Mouse (Mus musculus) kidney, embryonic 14.5 days (tissue): ENCODE data around the gene Hist1h3d. TPM values are rescaled to one million over a fixed set of nuclear protein-coding genes. Genes with fewer than 3 reads are reported as not detected.
A peak's percentile ranks its signal among the peaks of the same experiment; 100 is the strongest.
"Not testable (repeated sequence)": the region's sequence is repeated elsewhere in the genome, so short reads cannot be mapped to it uniquely, and the experiment has no call there.

ENCODE experiments used
- ATAC-seq: fragments of 200-750 bp; cut with Nextera tagmentation; 2 replicates; pipeline ENCODE4 v1.8.0; 2017; ENCODE audit warnings: moderate number of reproducible peaks, mild to moderate bottlenecking, moderate TSS enrichment, moderate library complexity; ENCODE audit not compliant: low FRiP score, low TSS enrichment
- H3K27ac ChIP-seq: fragments of 300-500 bp; sonication (generic); 2 replicates; pipeline ENCODE4 v1.5.1; 2014; ENCODE audit warnings: low read depth, mild to moderate bottlenecking, low read length, moderate library complexity, mixed read lengths
- H3K27me3 ChIP-seq: fragments of 300-500 bp; sonication (generic); 2 replicates; pipeline ENCODE4 v1.6.1; 2014; ENCODE audit warnings: mild to moderate bottlenecking, low read length; ENCODE audit not compliant: control insufficient read depth, insufficient read depth
- H3K36me3 ChIP-seq: fragments of 300-500 bp; sonication (generic); 2 replicates; pipeline ENCODE4 v1.6.1; 2014; ENCODE audit warnings: low read length, mixed read lengths; ENCODE audit not compliant: control insufficient read depth, insufficient read depth
- H3K4me1 ChIP-seq: fragments of 300-500 bp; sonication (generic); 2 replicates; pipeline ENCODE4 v1.6.1; 2014; ENCODE audit warnings: low read length, mixed read lengths; ENCODE audit not compliant: control insufficient read depth, insufficient read depth
- H3K4me2 ChIP-seq: fragments of 300-500 bp; sonication (generic); replicated peaks from 2 replicates; pipeline ENCODE4 v1.6.1; 2014; ENCODE audit warnings: low read depth, mild to moderate bottlenecking, low read length
- H3K4me3 ChIP-seq: fragments of 300-500 bp; sonication (generic); 2 replicates; pipeline ENCODE4 v1.5.1; 2014; ENCODE audit warnings: mild to moderate bottlenecking, low read length
- H3K9ac ChIP-seq: fragments of 300-500 bp; sonication (generic); 2 replicates; pipeline ENCODE4 v1.6.1; 2014; ENCODE audit warnings: low read depth, mild to moderate bottlenecking, low read length, moderate library complexity
- H3K9me3 ChIP-seq: fragments of 300-500 bp; sonication (generic); 2 replicates; pipeline ENCODE4 v1.6.1; 2016; ENCODE audit warnings: low read length; ENCODE audit not compliant: control insufficient read depth
- WGBS: fragments of 180-500 bp; shearing (Covaris S2); extraction: QIAGEN DNeasy Blood & Tissue Kit; methylation state at CpG from one replicate; pipeline ENCODE4 v1.1.7; 2014; 5-methylcytosine and 5-hydroxymethylcytosine counted together
- polyA plus RNA-seq: library from polyadenylated mRNA; unstranded; fragments of >200 nt; fragmentation: Nextera tagmentation; extraction: Ambion mirVana; gene quantifications from 2 replicates; pipeline ENCODE4 v1.2.1, GENCODE M21; 2014

Gene Hist1h3d
- polyA plus RNA-seq, 1 experiment from 2014 or later: 12.0 TPM

GRCm38 (mm10) chr13:23551146-23551834, 24.3 kb upstream of the Hist1h3d start, which contains the start of gene Hist1h4f:
Gene Hist1h4f, minus strand, starts transcription at chr13:23551648.
- under 1% methylated on average over 45 of the region's 47 CpGs for WGBS
- Histone ChIP-seq H3K27ac (peak within 1 kb of the TSS; percentile 90), H3K4me3 (peak within 1 kb of the TSS; percentile 42), H3K4me2 (peak within 1 kb of the TSS; percentile 55), H3K9ac (peak within 1 kb of the TSS; percentile 55)
- not testable (repeated sequence) for H3K9me3 ChIP-seq, H3K4me1 ChIP-seq, H3K36me3 ChIP-seq, H3K27me3 ChIP-seq
- ATAC-seq: peak; percentile 88

- Histone ChIP-seq H3K9me3 (no peaks in the 10 kb centered on the region), H3K27me3 (no peaks in the 10 kb centered on the region), H3K36me3 (no peaks in the 10 kb centered on the region), H3K9ac (peak overlapping the region; percentile 55; the same call in 1 of the 2 replicates), H3K4me1 (peaks cover 13% of the 10 kb centered on the region; the same call in 1 of the 2 replicates), H3K4me2 (peak overlapping the region; percentile 55), H3K27ac (peak overlapping the region; percentile 90), H3K4me3 (peak overlapping the region; percentile 42)
- WGBS: 54% methylated on average over 8 of the region's 8 CpGs
- no peak for ATAC-seq
Observed at GRCm38 (mm10) chr13:23551931-23552914, 23.3 kb upstream of the Hist1h3d start.

GRCm38 (mm10) chr13:23552962-23553361, 22.6 kb upstream of the Hist1h3d start, which contains the start of gene Hist1h1d:
Gene Hist1h1d, plus strand, starts transcription at chr13:23553262.
- no peaks in the 10 kb centered on the region for H3K27me3 ChIP-seq
- H3K4me1 ChIP-seq: peaks cover 13% of the 10 kb centered on the region; the same call in 1 of the 2 replicates
- ATAC-seq: no peak
- peak within 1 kb of the TSS; percentile 100 for H3K27ac ChIP-seq
- H3K4me2 ChIP-seq: peak within 1 kb of the TSS; percentile 55
- no peaks in the 10 kb centered on the region for H3K36me3 ChIP-seq
- no peaks in the 10 kb centered on the region for H3K9me3 ChIP-seq
- peak within 1 kb of the TSS; percentile 55; the same call in 1 of the 2 replicates for H3K9ac ChIP-seq
- no peak within 1 kb of the TSS for H3K4me3 ChIP-seq

- H3K4me2 ChIP-seq: peak overlapping the region; percentile 94
- H3K9ac ChIP-seq: peak overlapping the region; percentile 96
- H3K27ac ChIP-seq: peak overlapping the region; percentile 100
- peak overlapping the region; percentile 68; the same call in 1 of the 2 replicates for H3K4me3 ChIP-seq
- no peaks in the 10 kb centered on the region for H3K27me3 ChIP-seq
- H3K9me3 ChIP-seq: no peaks in the 10 kb centered on the region
- no peaks in the 10 kb centered on the region for H3K36me3 ChIP-seq
- peaks cover 13% of the 10 kb centered on the region; the same call in 1 of the 2 replicates for H3K4me1 ChIP-seq
- ATAC-seq: no peak
- WGBS: 25% methylated on average over 9 of the region's 9 CpGs
Observed at GRCm38 (mm10) chr13:23554393-23554792, 21.2 kb upstream of the Hist1h3d start.

GRCm38 (mm10) chr13:23554925-23555838, 20.4 kb upstream of the Hist1h3d start:
- H3K36me3 ChIP-seq: no peaks in the 10 kb centered on the region
- peaks cover 13% of the 10 kb centered on the region; the same call in 1 of the 2 replicates for H3K4me1 ChIP-seq
- H3K4me2 ChIP-seq: peak overlapping the region; percentile 94
- ATAC-seq: peak; percentile 94
- peak overlapping the region; percentile 68 for H3K4me3 ChIP-seq
- WGBS: under 1% methylated on average over 54 of the region's 54 CpGs
- H3K27me3 ChIP-seq: no peaks in the 10 kb centered on the region
- peak overlapping the region; percentile 100 for H3K27ac ChIP-seq
- H3K9ac ChIP-seq: peak overlapping the region; percentile 96
- no peaks in the 10 kb centered on the region for H3K9me3 ChIP-seq

GRCm38 (mm10) chr13:23555839-23556416, 19.6 kb upstream of the Hist1h3d start:
- Histone ChIP-seq H3K4me2 (peak overlapping the region; percentile 94), H3K36me3 (no peaks in the 10 kb centered on the region), H3K4me1 (peaks cover 11% of the 10 kb centered on the region; the same call in 1 of the 2 replicates), H3K9me3 (no peaks in the 10 kb centered on the region), H3K9ac (peak overlapping the region; percentile 96), H3K4me3 (peak overlapping the region; percentile 68), H3K27ac (peak overlapping the region; percentile 100), H3K27me3 (no peaks in the 10 kb centered on the region)
- ATAC-seq: peak; percentile 83
- WGBS: under 1% methylated on average over 18 of the region's 18 CpGs

- no peaks in the 10 kb centered on the region for H3K27me3 ChIP-seq
- H3K27ac ChIP-seq: peak overlapping the region; percentile 100; the same call in 1 of the 2 replicates
- H3K4me1 ChIP-seq: peaks cover 10% of the 10 kb centered on the region; the same call in 1 of the 2 replicates
- WGBS: 72% methylated on average over 3 of the region's 3 CpGs
- ATAC-seq: no peak
- H3K9me3 ChIP-seq: no peaks in the 10 kb centered on the region
- H3K9ac ChIP-seq: peak overlapping the region; percentile 40; the same call in 1 of the 2 replicates
- H3K36me3 ChIP-seq: no peaks in the 10 kb centered on the region
- no peak overlapping the region for H3K4me3 ChIP-seq
- peak overlapping the region; percentile 94 for H3K4me2 ChIP-seq
Observed at GRCm38 (mm10) chr13:23556906-23557305, 18.7 kb upstream of the Hist1h3d start.

GRCm38 (mm10) chr13:23560699-23561098, 14.9 kb upstream of the Hist1h3d start:
- not testable (repeated sequence) for H3K9me3 ChIP-seq, H3K4me3 ChIP-seq, H3K27me3 ChIP-seq, H3K36me3 ChIP-seq, H3K4me1 ChIP-seq, H3K27ac ChIP-seq, ATAC-seq
- 22% methylated on average over 2 of the region's 2 CpGs for WGBS
- H3K9ac ChIP-seq: peak overlapping the region; percentile 28; the same call in 1 of the 2 replicates
- 0 out of 2 replicates have a peak overlapping the region, but pooled peaks have one; percentile 8 for H3K4me2 ChIP-seq
